Mouse (Mus musculus) limb, embryonic 13.5 days (tissue): ENCODE data around the gene Olfr1532-ps1. TPM values are rescaled to one million over a fixed set of nuclear protein-coding genes. Genes with fewer than 3 reads are reported as not detected.
"Not testable (repeated sequence)": the region's sequence is repeated elsewhere in the genome, so short reads cannot be mapped to it uniquely, and the experiment has no call there.

Source experiments
- ATAC-seq: fragments of 200-750 bp; cut with Nextera tagmentation; 2 replicates; pipeline ENCODE4 v1.8.0; 2017; ENCODE audit warnings: low read depth, moderate number of reproducible peaks, moderate TSS enrichment; ENCODE audit not compliant: low FRiP score
- H3K27ac ChIP-seq: fragments of 300-500 bp; sonication (generic); 2 replicates; pipeline ENCODE4 v1.5.1; 2015; ENCODE audit warnings: inconsistent platforms, mild to moderate bottlenecking, moderate library complexity
- H3K27me3 ChIP-seq: fragments of 300-500 bp; sonication (generic); 2 replicates; pipeline ENCODE4 v1.6.1; 2015; ENCODE audit warnings: mild to moderate bottlenecking, inconsistent platforms
- H3K36me3 ChIP-seq: fragments of 300-500 bp; sonication (generic); 2 replicates; pipeline ENCODE4 v1.6.1; 2015; ENCODE audit warnings: inconsistent platforms, mild to moderate bottlenecking, moderate library complexity
- H3K4me1 ChIP-seq: fragments of 300-500 bp; sonication (generic); 2 replicates; pipeline ENCODE4 v1.6.1; 2015; ENCODE audit warnings: inconsistent platforms
- H3K4me2 ChIP-seq: fragments of 300-500 bp; sonication (generic); replicated peaks from 2 replicates; pipeline ENCODE4 v1.6.1; 2015; ENCODE audit warnings: inconsistent platforms, mild to moderate bottlenecking, moderate library complexity
- H3K4me3 ChIP-seq: fragments of 300-500 bp; sonication (generic); 2 replicates; pipeline ENCODE4 v1.5.1; 2015; ENCODE audit warnings: moderate library complexity, mild to moderate bottlenecking, inconsistent platforms
- H3K9ac ChIP-seq: fragments of 300-500 bp; sonication (generic); 2 replicates; pipeline ENCODE4 v1.6.1; 2015; ENCODE audit warnings: mild to moderate bottlenecking, inconsistent platforms
- H3K9me3 ChIP-seq: fragments of 300-500 bp; sonication (generic); 2 replicates; pipeline ENCODE4 v1.6.1; 2016; ENCODE audit warnings: inconsistent platforms
- WGBS: fragments of 180-500 bp; shearing (Covaris S2); methylation state at CpG from one replicate; pipeline ENCODE4 v1.1.7; 2015; 5-methylcytosine and 5-hydroxymethylcytosine counted together
- polyA plus RNA-seq: library from polyadenylated mRNA; unstranded; fragments of >200 nt; fragmentation: Nextera tagmentation; extraction: Ambion mirVana; gene quantifications from 2 replicates; pipeline ENCODE4 v1.2.1, GENCODE M21; 2015

The Olfr1532-ps1 gene
- polyA plus RNA-seq = not detected in 2 replicates

GRCm38 (mm10) chr7:106907676-106908075, at the start of gene Olfr1532-ps1:
Olfr1532-ps1 (plus strand) TSS chr7:106908001.
- Histone ChIP-seq H3K4me2 (no peak within 1 kb of the TSS), H3K27ac (no peak within 1 kb of the TSS), H3K27me3 (no peaks in the 10 kb centered on the region), H3K36me3 (no peaks in the 10 kb centered on the region), H3K4me3 (no peak within 1 kb of the TSS), H3K9ac (no peak within 1 kb of the TSS), H3K9me3 (no peaks in the 10 kb centered on the region), H3K4me1 (no peaks in the 10 kb centered on the region)
- ATAC-seq = no peak
- WGBS = 71% methylated on average over 2 of the region's 2 CpGs

- Histone ChIP-seq H3K27ac (no peak within 1 kb of the TSS), H3K4me1 (no peaks in the 10 kb centered on the region), H3K9me3 (peaks cover 5% of the 10 kb centered on the region; the same call in 1 of the 2 replicates), H3K36me3 (no peaks in the 10 kb centered on the region), H3K4me3 (no peak within 1 kb of the TSS), H3K27me3 (no peaks in the 10 kb centered on the region), H3K9ac (no peak within 1 kb of the TSS), H3K4me2 (no peak within 1 kb of the TSS)
- ATAC-seq = no peak
Measured at GRCm38 (mm10) chr7:106862885-106863284, 44.9 kb upstream of the Olfr1532-ps1 start, which contains the start of gene Olfr704. Olfr704 (plus strand) TSS chr7:106863185.

GRCm38 (mm10) chr7:106876791-106877190, 31.0 kb upstream of the Olfr1532-ps1 start, which contains the start of gene Olfr705:
Olfr705 (minus strand) TSS chr7:106876891.
- 77% methylated on average over 3 of the region's 3 CpGs for WGBS

GRCm38 (mm10) chr7:106888062-106888461, 19.7 kb upstream of the Olfr1532-ps1 start, which contains the start of gene Olfr706:
Olfr706 (minus strand) TSS chr7:106888162.
- Histone ChIP-seq H3K4me1 (no peaks in the 10 kb centered on the region), H3K36me3 (no peaks in the 10 kb centered on the region), H3K9me3 (no peaks in the 10 kb centered on the region), H3K27me3 (no peaks in the 10 kb centered on the region), H3K27ac (no peak within 1 kb of the TSS), H3K9ac (no peak within 1 kb of the TSS), H3K4me3 (no peak within 1 kb of the TSS), H3K4me2 (no peak within 1 kb of the TSS)
- WGBS = 83% methylated on average over 2 of the region's 2 CpGs
- no peak for ATAC-seq

More at GRCm38 (mm10) chr7:106876791-106877190, 31.0 kb upstream of the Olfr1532-ps1 start, which contains the start of gene Olfr705:
- Histone ChIP-seq H3K9ac (no peak within 1 kb of the TSS), H3K27ac (no peak within 1 kb of the TSS), H3K27me3 (no peaks in the 10 kb centered on the region), H3K4me2 (no peak within 1 kb of the TSS), H3K9me3 (no peaks in the 10 kb centered on the region), H3K36me3 (no peaks in the 10 kb centered on the region), H3K4me1 (no peaks in the 10 kb centered on the region), H3K4me3 (no peak within 1 kb of the TSS)
- ATAC-seq = no peak

GRCm38 (mm10) chr7:106901141-106901540, 6.7 kb upstream of the Olfr1532-ps1 start, which contains the start of gene Olfr707:
Olfr707 (minus strand) TSS chr7:106901241.
- WGBS = 84% methylated on average over 3 of the region's 3 CpGs
- ATAC-seq, H3K36me3 ChIP-seq, H3K4me2 ChIP-seq, H3K27me3 ChIP-seq, H3K9me3 ChIP-seq, H3K27ac ChIP-seq, H3K4me1 ChIP-seq, H3K9ac ChIP-seq, H3K4me3 ChIP-seq: not testable (repeated sequence)

GRCm38 (mm10) chr7:106920961-106921360, 13.2 kb downstream of the Olfr1532-ps1 start:
- H3K9me3 ChIP-seq, H3K4me1 ChIP-seq, H3K36me3 ChIP-seq, H3K27ac ChIP-seq, H3K4me3 ChIP-seq, H3K9ac ChIP-seq, ATAC-seq, H3K4me2 ChIP-seq, H3K27me3 ChIP-seq: not testable (repeated sequence)
- WGBS = 87% methylated on average over 7 of the region's 7 CpGs

- ATAC-seq = no peak
- H3K4me3 ChIP-seq = no peak within 1 kb of the TSS
- no peaks in the 10 kb centered on the region for H3K9me3 ChIP-seq
- no peak within 1 kb of the TSS for H3K4me2 ChIP-seq
- H3K27ac ChIP-seq = no peak within 1 kb of the TSS
- H3K27me3 ChIP-seq = no peaks in the 10 kb centered on the region
- no peak within 1 kb of the TSS for H3K9ac ChIP-seq
- no peaks in the 10 kb centered on the region for H3K36me3 ChIP-seq
- no peaks in the 10 kb centered on the region for H3K4me1 ChIP-seq
Measured at GRCm38 (mm10) chr7:106932119-106932518, 24.3 kb downstream of the Olfr1532-ps1 start, which contains the start of gene Olfr709-ps1. Olfr709-ps1 (minus strand) TSS chr7:106932219.

- WGBS = 71% methylated on average over 3 of the region's 3 CpGs
- ATAC-seq = no peak
- H3K9ac ChIP-seq = no peak within 1 kb of the TSS
Measured at GRCm38 (mm10) chr7:106948212-106948611, 40.4 kb downstream of the Olfr1532-ps1 start, which contains the start of gene Olfr710. Olfr710 (minus strand) TSS chr7:106948312.

GRCm38 (mm10) chr7:106963837-106964236, 56.0 kb downstream of the Olfr1532-ps1 start, which contains the start of gene Olfr6:
Olfr6 (minus strand) TSS chr7:106963937.
- 84% methylated on average over 1 of the region's 1 CpGs for WGBS

More at GRCm38 (mm10) chr7:106948212-106948611, 40.4 kb downstream of the Olfr1532-ps1 start, which contains the start of gene Olfr710:
- Histone ChIP-seq H3K4me3 (no peak within 1 kb of the TSS), H3K27me3 (no peaks in the 10 kb centered on the region), H3K4me2 (no peak within 1 kb of the TSS), H3K27ac (no peak within 1 kb of the TSS), H3K9me3 (no peaks in the 10 kb centered on the region), H3K4me1 (no peaks in the 10 kb centered on the region), H3K36me3 (no peaks in the 10 kb centered on the region)

More at GRCm38 (mm10) chr7:106963837-106964236, 56.0 kb downstream of the Olfr1532-ps1 start, which contains the start of gene Olfr6:
- Histone ChIP-seq H3K27me3 (no peaks in the 10 kb centered on the region), H3K9me3 (no peaks in the 10 kb centered on the region), H3K36me3 (no peaks in the 10 kb centered on the region), H3K9ac (no peak within 1 kb of the TSS), H3K4me1 (no peaks in the 10 kb centered on the region), H3K27ac (no peak within 1 kb of the TSS), H3K4me3 (no peak within 1 kb of the TSS), H3K4me2 (no peak within 1 kb of the TSS)
- ATAC-seq = no peak

Other genes starting within 250 kb of the Olfr1532-ps1 start
- not detected in 2 replicates for gene Olfr693, start 227.4 kb upstream of the Olfr1532-ps1 start, polyA plus RNA-seq
- gene Olfr694, start 216.2 kb upstream of the Olfr1532-ps1 start, polyA plus RNA-seq = not detected in 2 replicates
- gene Olfr695, start 191.6 kb upstream of the Olfr1532-ps1 start, polyA plus RNA-seq = not detected in 2 replicates
- gene Olfr697, start 165.6 kb upstream of the Olfr1532-ps1 start, polyA plus RNA-seq = not detected in 2 replicates
- gene Olfr698, start 152.6 kb upstream of the Olfr1532-ps1 start, polyA plus RNA-seq = not detected in 2 replicates
- not detected in 2 replicates for gene Olfr699, start 114.8 kb upstream of the Olfr1532-ps1 start, polyA plus RNA-seq
- gene Olfr700, start 99.2 kb upstream of the Olfr1532-ps1 start, polyA plus RNA-seq = not detected in 2 replicates
- not detected in 2 replicates for gene Olfr701, start 93.9 kb upstream of the Olfr1532-ps1 start, polyA plus RNA-seq
- not detected in 2 replicates for gene Olfr702, start 74.1 kb upstream of the Olfr1532-ps1 start, polyA plus RNA-seq
- not detected in 2 replicates for gene Olfr703, start 64.6 kb upstream of the Olfr1532-ps1 start, polyA plus RNA-seq
- not detected in 2 replicates for gene Olfr704, start 44.8 kb upstream of the Olfr1532-ps1 start, polyA plus RNA-seq
- gene Olfr705, start 31.1 kb upstream of the Olfr1532-ps1 start, polyA plus RNA-seq = not detected in 2 replicates
- gene Olfr706, start 19.8 kb upstream of the Olfr1532-ps1 start, polyA plus RNA-seq = not detected in 2 replicates
- gene Olfr707, start 6.8 kb upstream of the Olfr1532-ps1 start, polyA plus RNA-seq = not detected in 2 replicates
- gene Olfr709-ps1, start 24.2 kb downstream of the Olfr1532-ps1 start, polyA plus RNA-seq = not detected in 2 replicates
- not detected in 2 replicates for gene Olfr710, start 40.3 kb downstream of the Olfr1532-ps1 start, polyA plus RNA-seq
- gene Olfr6, start 55.9 kb downstream of the Olfr1532-ps1 start, polyA plus RNA-seq = not detected in 2 replicates
- not detected in 2 replicates for gene Olfr711, start 67.5 kb downstream of the Olfr1532-ps1 start, polyA plus RNA-seq
- not detected in 2 replicates for gene Olfr2, start 98.1 kb downstream of the Olfr1532-ps1 start, polyA plus RNA-seq
- gene Olfr713, start 123.2 kb downstream of the Olfr1532-ps1 start, polyA plus RNA-seq = not detected in 2 replicates
- gene Olfr714, start 163.0 kb downstream of the Olfr1532-ps1 start, polyA plus RNA-seq = not detected in 2 replicates
- gene Olfr17, start 185.2 kb downstream of the Olfr1532-ps1 start, polyA plus RNA-seq = not detected in 2 replicates
- gene Olfr715b, start 202.4 kb downstream of the Olfr1532-ps1 start, polyA plus RNA-seq = not detected in 2 replicates
- gene Olfr715, start 223.1 kb downstream of the Olfr1532-ps1 start, polyA plus RNA-seq = not detected in 2 replicates
- gene Olfr716, start 230.3 kb downstream of the Olfr1532-ps1 start, polyA plus RNA-seq = not detected in 2 replicates